Mouse (Mus musculus) C2C12 (cell line): ENCODE results near the gene Polr2e.

Experiments used
- CTCF ChIP-seq: IDR thresholded peaks from one replicate; pipeline ENCODE4 v1.5.1; 2011; ENCODE audit not compliant: control insufficient read depth, insufficient read depth, insufficient read length
- FOSL1 ChIP-seq: IDR thresholded peaks from one replicate; pipeline ENCODE4 v1.8.0; 2011; ENCODE audit warnings: mild to moderate bottlenecking, low read length; ENCODE audit not compliant: poor library complexity, insufficient read depth, severe bottlenecking
- MAX ChIP-seq: IDR thresholded peaks from one replicate; pipeline ENCODE4 v1.6.1; 2011; ENCODE audit warnings: mild to moderate bottlenecking, control low read depth

DNA sequence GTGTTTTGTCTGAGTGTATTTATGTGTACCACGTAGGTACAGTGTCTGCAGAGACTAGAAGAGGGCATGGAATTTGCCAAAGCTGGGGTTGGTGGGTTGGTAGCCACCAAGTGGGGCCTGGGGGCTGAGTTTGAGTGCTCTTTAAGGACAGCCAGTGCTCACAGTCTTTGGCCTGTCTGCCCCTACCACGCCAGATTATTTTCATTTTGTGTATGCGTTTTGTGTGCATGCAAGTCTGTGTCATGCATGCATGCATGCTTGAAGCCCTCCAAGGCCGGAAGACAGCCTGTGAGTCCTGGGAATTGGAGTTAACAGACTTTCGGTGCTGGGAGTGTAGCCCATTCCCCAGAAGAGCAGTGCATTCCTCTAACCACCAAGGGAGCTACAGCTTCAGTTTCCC lies 15.8 kb upstream of the Polr2e start:
- no peak for TF ChIP-seq MAX
- no peak for TF ChIP-seq CTCF
- TF ChIP-seq FOSL1 = no peak
